Mouse (Mus musculus) inflammation-experienced regulatory T-cells, adult 6 months (primary cell): ENCODE data around the gene Cd53. TPM values are rescaled to one million over a fixed set of nuclear protein-coding genes. Genes with fewer than 3 reads are reported as not detected.

Experiments used
- ATAC-seq: one replicate; pipeline ENCODE4 v1.8.0; 2017
- polyA plus RNA-seq, 3 experiments: library from polyadenylated mRNA; unstranded; fragments of 100-300 nt; shearing (Covaris generic); gene quantifications; one replicate each; pipeline ENCODE4 v1.2.1; 2017

Gene Cd53
- polyA plus RNA-seq, result 1,000 to 10,000 TPM; 1,117 to 1,392 (median 1,238) TPM

DNA sequence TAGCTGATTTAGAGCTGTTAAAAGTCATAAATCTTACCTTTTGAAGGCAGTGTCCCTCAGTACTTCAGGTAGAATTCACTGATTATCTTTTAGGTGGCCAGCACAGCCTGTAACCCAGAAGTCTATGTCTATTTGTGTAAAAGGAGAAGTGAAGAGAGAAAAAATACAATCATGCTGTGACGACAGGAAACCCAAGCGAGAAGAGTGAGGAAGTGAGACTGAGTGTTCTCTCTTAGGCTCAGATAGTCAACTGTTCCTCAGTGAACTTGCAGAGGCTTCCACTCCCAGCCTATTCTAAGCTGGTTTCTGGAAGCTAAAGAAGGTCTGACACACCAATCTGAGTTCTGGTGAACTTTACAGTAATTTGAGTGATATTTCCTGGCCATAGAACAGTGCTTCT lies at the start of gene Cd53:
Gene Cd53 (minus strand): TSS at position 220 of the 400 bp plus-strand sequence.
- ATAC-seq, result peak; percentile 23

DNA sequence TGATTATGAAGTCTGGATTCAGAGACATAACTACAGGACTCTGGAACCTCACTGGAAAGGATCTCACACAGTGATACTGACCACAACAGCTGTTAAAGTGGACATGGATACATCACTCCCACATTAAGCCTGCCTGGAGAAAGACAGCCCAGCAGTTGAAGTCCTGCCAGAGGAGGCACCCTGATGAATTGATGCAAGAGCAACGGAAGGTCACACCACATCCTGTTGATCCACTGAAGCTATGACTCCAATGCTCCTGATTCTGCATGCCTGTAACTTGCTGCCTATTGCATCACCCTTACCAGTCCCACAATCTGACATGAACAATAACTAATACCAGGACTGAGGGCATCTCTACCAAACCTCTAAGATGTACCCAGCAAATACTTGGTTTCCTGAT lies 42.2 kb upstream of the Cd53 start:
- peak; percentile 98 for ATAC-seq

DNA sequence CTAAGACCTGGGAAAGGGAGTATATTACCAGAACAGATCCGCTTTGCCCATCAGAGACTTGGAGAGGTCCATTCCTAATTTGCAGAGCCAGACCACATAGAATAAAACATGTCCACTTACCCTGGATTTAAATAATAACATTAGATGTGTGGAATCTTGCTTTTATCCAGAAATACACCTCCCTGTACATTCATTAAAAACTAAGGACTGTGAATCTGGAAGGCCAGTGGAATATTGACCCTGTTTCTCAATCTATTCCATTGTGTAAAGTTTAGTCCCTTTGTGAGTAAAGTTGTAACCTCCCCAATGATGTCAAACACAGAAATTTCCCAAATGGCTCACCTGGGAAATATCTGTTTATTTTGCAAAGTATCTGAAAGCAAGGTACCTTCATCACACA lies 36.2 kb upstream of the Cd53 start, which contains the start of gene Olfr266:
Gene Olfr266 (minus strand): TSS at position 101 of the 400 bp plus-strand sequence.
- ATAC-seq, result no peak

DNA sequence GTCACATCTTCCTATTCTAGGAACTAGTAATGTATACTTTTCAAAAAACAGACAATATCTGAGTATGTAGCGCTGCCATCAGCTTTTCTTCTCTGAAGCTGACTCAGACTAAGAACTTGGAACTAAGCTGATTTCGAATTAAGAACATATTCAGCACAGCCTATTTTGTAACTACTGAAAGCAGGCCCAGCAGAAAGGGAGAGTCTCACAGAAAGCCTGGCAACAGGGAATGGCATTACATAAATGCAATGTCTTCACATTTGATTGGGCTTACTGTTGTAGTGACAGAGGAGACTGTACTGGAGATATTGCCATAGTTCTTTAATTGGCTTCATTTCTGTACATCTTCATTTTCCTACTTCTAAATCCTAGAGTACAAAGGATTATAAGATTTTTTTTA lies 27.7 kb upstream of the Cd53 start:
- no peak for ATAC-seq

DNA sequence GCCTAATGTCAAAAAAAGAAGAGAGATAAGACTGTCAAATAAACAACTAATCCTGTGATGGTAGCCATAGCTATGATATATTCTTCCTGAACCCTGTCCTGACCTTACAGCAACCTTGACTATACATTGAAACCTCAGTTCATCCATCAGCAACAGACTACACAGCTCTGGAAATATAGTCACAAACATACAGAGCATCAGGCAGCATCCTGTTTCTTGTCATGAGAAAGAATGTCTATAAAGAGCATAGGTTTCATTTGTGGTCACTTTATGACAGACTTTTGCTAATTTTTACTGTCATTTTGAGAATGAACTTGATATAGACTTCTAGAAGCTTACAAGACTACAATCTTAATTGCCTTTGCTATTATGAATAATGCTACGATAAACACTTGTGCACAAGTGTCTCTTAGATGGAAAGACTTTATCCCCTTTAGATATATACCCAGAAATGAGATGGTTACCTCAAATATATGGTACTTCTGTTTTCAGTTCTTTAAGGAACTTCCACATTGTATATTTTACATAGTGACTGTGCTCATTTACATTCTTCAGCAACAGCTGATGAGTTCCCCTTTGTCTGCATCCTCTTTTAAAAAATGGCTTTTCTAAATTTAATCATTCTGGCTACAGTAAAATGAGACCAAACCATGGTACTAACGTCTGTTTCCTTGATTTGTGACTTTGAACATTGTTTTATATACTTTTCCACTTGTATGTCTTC lies 19.2 kb upstream of the Cd53 start:
- peak; percentile 50 for ATAC-seq

DNA sequence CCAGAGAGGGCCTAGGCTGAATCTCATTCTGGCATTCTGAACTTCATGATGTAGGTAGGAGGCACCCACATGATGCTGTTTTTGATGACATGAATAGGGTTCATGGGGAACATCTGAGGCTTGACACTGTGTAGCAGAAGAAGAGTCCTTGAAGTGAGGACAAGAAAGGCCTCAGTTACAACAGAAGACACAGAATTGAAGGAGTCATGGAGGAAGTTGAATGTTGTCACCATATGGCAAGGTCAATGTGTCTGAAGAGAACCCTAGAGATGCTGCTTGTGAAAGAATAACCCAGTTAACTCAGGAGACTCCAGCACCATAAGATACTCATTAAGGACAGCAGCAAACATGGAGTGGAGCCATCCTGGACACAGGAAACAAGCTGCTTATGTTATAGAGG lies 8.1 kb upstream of the Cd53 start:
- no peak for ATAC-seq

DNA sequence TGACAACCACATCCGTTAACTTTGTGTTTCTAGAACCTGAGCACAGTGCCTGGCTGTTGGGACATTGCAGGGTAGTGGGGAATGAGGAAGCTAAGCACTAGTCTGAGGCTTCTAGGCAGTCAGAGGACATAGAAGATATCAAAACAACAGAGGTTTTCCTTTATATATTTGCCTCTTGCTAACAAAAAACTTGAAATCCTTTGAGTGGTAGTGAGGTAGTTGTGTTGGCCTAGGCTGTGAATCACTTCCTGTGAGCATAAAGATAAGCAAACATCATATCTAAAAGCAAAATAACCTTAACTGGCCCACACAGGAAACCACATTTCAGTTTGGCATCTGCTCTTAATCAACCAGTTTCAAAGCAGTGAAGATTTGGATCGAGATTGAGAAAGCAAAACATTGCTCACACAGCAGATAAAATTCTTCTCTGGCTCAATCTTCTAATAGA lies 1.5 kb downstream of the Cd53 start:
- peak; percentile 63 for ATAC-seq

DNA sequence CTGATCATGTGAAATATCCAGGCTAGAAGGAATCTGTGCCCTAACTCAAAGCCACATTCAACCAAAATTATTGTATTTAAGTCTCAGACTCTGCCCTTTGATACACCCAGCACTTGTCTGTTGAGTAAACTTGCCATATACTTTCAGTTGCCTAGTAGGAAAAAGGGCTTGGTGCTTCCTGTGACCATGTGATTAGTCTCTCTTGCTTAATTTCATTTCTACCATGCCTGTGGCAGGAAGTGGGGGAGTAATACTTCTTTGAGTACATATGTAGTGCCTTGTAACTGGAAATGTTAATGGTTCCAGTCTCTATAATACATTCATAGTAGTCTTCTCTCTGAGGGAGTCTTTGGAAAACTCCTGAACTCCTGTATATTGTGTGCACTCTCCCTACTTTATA lies 2.0 kb downstream of the Cd53 start:
- peak; percentile 61 for ATAC-seq

DNA sequence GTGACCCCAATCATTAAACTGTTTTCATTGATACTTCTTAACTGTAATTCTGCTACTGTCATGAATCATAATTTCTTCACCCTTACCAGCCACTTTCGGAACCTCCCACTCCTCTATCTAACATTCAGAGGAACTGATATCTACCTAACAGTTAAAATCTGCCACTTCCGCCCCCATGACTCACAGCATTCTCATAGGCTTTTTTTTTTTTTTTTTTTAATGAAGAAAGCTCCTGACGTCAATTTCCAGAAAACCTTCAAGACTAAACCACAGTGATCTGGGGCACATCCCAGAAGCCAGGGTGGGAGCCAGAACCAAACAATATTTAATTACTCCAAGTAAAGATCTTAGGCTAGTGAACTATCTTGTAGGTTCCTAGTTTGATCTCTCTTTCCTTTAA lies 4.8 kb downstream of the Cd53 start:
- peak; percentile 64 for ATAC-seq

DNA sequence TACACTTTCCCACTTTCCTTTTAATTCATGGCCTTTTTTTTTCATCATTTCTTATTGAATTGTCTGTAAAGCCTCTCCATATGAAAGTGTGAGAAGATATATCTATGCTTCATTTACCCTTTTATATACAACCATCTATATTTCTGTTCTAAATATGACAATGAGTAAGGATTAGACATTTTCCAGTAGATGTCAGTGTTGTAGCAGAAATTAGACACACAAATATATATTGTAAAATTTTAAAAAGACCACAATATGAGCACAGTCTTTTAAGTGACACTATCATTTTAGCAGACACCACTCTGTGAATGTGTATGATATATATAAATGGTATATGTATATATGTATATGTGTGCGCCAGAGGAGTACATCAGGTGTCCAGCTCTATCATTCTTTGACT lies 18.1 kb downstream of the Cd53 start:
- ATAC-seq, result peak; percentile 73

DNA sequence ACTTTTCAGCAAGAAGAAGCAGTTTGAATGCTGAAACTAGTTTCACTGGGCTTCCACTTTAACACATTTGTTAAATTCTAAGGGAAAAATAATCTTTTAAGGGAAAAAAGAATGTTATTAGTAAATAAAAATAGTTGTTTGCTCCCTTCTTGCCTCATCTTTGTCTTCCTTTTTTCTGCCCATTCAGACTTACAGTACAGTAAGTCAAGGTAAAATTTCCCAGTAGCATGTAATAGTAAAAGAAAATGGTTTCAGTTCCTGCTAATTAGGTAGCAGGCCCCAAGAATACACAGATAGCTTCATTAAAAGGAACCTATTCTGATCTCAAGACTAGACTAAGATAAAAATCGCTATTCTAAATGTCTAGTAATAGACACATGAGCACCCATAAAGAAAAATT lies 34.1 kb downstream of the Cd53 start:
- no peak for ATAC-seq

DNA sequence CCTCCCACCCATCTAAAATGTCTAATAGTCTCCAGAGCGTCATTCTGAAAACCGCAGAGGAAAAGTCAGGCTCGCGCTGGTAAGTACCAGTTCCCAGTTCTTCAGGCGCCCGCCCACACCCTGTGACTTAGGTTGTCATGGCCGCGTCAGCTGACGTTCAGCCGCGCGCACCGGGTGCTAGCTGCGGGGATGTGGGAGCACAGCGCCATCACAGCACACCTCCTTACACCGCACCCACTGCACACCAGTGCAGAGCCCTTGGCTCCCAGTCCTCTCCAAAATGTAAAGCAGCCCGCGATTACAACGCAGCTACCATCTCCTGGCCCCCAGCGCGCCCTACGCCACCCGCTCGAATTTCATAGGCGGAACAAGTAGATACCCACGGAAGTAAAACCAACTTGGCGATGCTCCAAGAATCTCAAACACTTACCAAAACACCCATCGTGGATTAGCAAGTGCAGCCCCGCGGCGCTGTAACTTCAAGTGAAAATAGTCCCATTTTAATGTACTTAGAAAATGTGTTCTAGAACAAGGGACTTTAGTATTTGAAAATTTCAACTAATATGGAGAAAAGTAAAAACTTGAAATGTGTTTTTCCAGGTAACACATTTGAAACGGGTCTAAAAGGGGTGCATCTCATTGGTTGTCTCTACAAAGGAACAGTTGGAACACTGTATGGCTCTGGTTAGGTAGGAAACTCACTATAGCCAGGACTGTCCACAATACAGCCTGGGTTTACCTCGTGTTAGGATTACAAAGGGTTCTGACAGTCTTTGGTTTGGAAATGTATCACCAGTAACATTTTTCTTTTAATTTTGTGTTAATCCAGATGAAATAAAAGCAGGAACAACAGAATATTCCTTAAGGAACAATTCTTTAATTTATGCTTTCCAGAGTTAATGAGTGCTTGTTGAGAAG lies 67.7 kb downstream of the Cd53 start:
- peak; percentile 75 for ATAC-seq

DNA sequence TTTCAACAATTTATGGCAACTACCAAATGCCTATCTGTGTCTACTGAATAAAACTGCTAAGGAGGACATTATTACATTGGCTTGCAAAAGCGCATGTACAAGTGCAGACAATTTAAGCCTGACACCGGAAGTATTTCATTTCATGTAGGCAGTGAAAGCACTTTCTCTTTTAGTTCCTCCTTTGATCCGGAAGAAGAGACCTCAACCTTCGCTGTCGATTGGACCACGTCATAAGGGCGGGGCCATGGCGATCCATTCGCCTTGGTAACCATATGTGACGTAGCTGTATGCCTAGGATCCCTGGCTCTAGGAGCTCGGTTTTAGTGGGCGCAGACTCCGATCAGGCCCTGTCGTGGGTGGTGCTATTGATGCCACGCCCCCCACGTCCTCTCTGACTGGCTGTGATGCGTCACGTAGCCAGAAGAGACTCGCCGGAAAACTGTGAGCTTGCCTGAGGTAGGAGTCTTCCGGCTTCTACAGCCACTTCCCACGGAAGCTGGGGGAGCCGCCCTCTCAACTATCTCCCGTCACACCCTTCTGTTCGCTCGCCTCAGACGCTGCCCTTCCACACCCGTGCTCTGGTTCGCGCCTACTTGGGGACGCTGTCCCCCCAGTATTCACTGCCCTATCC lies 68.4 kb downstream of the Cd53 start:
- ATAC-seq, result peak; percentile 87

Other genes starting within 250 kb of the Cd53 start
- 10 to 100 TPM; 49.5 to 55.4 (median 54.2) TPM for gene Dram2, start 242.4 kb downstream of the Cd53 start, polyA plus RNA-seq
- gene Cept1, start 242.3 kb downstream of the Cd53 start, polyA plus RNA-seq, result 100 to 1,000 TPM; 125 to 133 (median 127) TPM
- 10 to 100 TPM; 58.1 to 84.2 (median 73.0) TPM for gene Lrif1, start 105.2 kb downstream of the Cd53 start, polyA plus RNA-seq
- not detected for gene Olfr266, start 36.1 kb upstream of the Cd53 start, polyA plus RNA-seq
- gene Kcna3, start 246.0 kb upstream of the Cd53 start, polyA plus RNA-seq, result 10 to 100 TPM in 2 of 3 experiments, 1 to 10 TPM in 1; 9.4 to 18.5 (median 14.0) TPM